Mouse (Mus musculus): ENCODE measurements at regions not wholly inside any gene's neighbourhood (a gene's known extent, or its start where the extent isn't known, plus 50 kb on each side); places are given as distances from the start of the nearest gene placed in this dataset.
"Not testable (repeated sequence)": the region's sequence is repeated elsewhere in the genome, so short reads cannot be mapped to it uniquely, and the experiment has no call there.

DNA sequence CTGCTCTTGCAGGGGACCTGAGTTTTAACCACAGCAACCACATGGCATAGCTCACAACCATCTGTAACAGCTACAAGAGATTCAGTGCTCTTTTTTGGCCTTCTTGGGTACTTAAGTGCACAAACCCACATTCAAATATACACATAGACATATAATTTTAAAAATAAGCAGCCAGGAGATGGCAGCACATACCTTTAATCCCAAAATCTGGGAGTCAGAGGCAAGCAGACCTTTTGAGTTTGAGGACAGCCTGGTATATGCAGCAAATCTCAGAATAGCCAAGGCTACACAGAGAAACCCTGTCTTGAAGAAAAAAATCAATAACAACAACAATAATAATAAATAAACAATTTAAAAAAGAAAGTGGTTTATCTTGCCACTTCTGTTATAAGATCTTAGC, 88.6 kb upstream of the Zfp637 start:
- H3K27me3 ChIP-seq (ENCODE audit: insufficient read depth, low read length); ATAC-seq; H3K9me3 ChIP-seq (ENCODE audit: low read length); H3K4me1 ChIP-seq (ENCODE audit: insufficient read depth); H3K27ac ChIP-seq (ENCODE audit: low read depth, low read length); H3K36me3 ChIP-seq (ENCODE audit: insufficient read depth); H3K4me2 ChIP-seq (ENCODE audit: low read depth); H3K9ac ChIP-seq; H3K4me3 ChIP-seq (ENCODE audit: low read depth, low read length): not testable (repeated sequence)
- peak; percentile 33 for TF ChIP-seq CTCF (IDR thresholded peaks at IDR 0.05; ENCODE audit: low read depth)
- DNase-seq: peak; percentile 9

DNA sequence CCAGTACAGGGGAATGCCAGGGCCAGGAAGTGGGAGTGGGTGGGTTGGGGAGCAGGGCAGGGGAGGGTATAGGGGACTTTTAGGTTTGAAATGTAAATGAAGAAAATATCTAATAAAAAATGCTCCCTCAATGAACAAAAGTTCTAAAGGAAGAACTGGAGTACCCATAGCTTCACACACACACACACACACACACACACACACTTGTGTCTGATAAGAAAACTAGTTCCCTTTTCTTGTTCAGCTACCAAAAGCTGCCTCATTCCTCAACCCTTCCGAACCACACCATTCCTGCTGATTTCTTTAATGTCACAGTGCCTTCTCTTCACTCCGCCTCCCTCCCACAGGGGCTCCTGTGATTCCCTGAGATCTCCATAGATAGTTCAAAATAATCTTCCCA, 85.3 kb upstream of the Zfp637 start:
- 91% methylated on average over 2 of the region's 2 CpGs for WGBS
- not testable (repeated sequence) for H3K27me3 ChIP-seq (ENCODE audit: insufficient read depth, low read length); ATAC-seq; H3K4me1 ChIP-seq (ENCODE audit: insufficient read depth); H3K4me3 ChIP-seq (ENCODE audit: low read depth, low read length); DNase-seq; H3K4me2 ChIP-seq (ENCODE audit: low read depth); H3K27ac ChIP-seq (ENCODE audit: low read depth, low read length); H3K9ac ChIP-seq; H3K36me3 ChIP-seq (ENCODE audit: insufficient read depth); H3K9me3 ChIP-seq (ENCODE audit: low read length)

DNA sequence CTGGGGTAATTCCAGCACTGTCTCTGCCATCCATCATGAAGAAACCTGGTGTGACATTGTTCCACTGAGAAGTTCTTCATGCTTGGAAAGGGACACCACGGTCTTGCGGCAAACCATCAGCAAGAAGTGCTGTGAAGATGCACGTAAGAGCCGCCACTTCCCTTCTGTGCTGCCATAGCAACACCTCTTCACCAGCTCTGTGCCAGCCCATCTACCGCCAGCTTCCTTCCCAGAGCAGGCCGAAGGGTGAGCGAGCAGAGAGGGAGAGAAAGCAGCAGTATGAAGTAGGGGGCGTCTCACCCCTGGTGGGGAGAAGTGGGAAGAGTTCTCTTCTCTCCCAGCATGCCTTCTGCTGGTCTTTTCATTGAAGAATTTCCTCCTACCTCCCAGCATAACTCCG, 84.8 kb upstream of the Zfp637 start:
- DNase-seq (no peak), ATAC-seq (no peak)
- no peak overlapping the region for H3K4me3 ChIP-seq (ENCODE audit: low read depth, low read length)
- WGBS: 65% methylated on average over 9 of the region's 9 CpGs
- TF ChIP-seq CTCF (IDR thresholded peaks at IDR 0.05; ENCODE audit: low read depth): no peak
- H3K9me3 ChIP-seq (ENCODE audit: low read length): no peaks in the 10 kb centered on the region
- no peak overlapping the region for H3K4me2 ChIP-seq (ENCODE audit: low read depth)
- H3K27me3 ChIP-seq (ENCODE audit: insufficient read depth, low read length): no peaks in the 10 kb centered on the region
- no peaks in the 10 kb centered on the region for H3K4me1 ChIP-seq (ENCODE audit: insufficient read depth)
- no peak overlapping the region for H3K27ac ChIP-seq (ENCODE audit: low read depth, low read length)
- H3K9ac ChIP-seq: no peak overlapping the region
- H3K36me3 ChIP-seq (ENCODE audit: insufficient read depth): no peaks in the 10 kb centered on the region

DNA sequence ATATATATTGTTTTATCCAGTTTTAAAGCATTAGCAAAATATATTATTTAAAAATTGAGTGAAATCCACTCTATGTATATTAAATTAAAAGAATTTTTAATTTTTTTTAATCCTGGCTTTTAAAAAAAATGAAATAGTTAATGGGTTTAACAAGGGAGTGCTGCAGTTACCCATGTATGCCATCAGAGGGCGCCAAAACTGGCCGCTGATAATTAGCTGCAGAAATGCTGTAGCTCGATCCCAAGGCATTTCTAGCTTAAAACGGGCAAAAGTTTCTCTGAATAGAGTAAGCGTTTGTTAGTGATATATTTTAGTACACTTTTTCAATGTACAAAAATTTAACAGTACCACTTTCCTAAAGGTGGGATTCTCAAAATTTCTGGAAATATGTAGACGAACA, 82.5 kb upstream of the Zfp637 start:
- peak; percentile 69 for DNase-seq
- H3K9ac ChIP-seq; H3K27me3 ChIP-seq (ENCODE audit: insufficient read depth, low read length); H3K9me3 ChIP-seq (ENCODE audit: low read length); H3K36me3 ChIP-seq (ENCODE audit: insufficient read depth); H3K4me3 ChIP-seq (ENCODE audit: low read depth, low read length); H3K27ac ChIP-seq (ENCODE audit: low read depth, low read length); H3K4me2 ChIP-seq (ENCODE audit: low read depth); H3K4me1 ChIP-seq (ENCODE audit: insufficient read depth); ATAC-seq: not testable (repeated sequence)
- TF ChIP-seq CTCF (IDR thresholded peaks at IDR 0.05; ENCODE audit: low read depth): peak; percentile 77
- WGBS: 13% methylated on average over 6 of the region's 6 CpGs

DNA sequence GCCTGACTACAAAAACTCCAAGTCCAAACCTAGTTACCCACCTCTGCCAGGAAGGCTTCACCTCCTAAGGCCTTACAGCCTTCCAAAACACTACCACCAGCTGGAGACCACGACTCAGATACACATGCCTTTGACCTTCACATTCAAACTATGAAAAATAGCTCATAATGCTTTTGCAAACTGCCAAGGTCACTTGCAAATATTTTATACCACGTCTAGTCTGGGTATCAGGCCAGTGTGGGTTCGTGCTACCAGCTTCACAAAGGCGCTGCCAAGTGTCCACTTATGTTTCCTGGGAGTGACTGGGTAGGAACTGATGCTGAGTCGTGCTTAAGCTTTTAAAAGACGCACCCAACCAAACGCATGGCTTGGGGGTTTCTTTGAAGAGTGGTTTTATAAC, 69.5 kb upstream of the Zfp637 start:
- ATAC-seq: no peak
- H3K9me3 ChIP-seq (ENCODE audit: low read length): no peaks in the 10 kb centered on the region
- no peak for DNase-seq
- H3K36me3 ChIP-seq (ENCODE audit: insufficient read depth): no peaks in the 10 kb centered on the region
- H3K4me3 ChIP-seq (ENCODE audit: low read depth, low read length): no peak overlapping the region
- TF ChIP-seq CTCF (IDR thresholded peaks at IDR 0.05; ENCODE audit: low read depth): no peak
- WGBS: 77% methylated on average over 7 of the region's 7 CpGs
- no peak overlapping the region for H3K9ac ChIP-seq
- H3K4me2 ChIP-seq (ENCODE audit: low read depth): no peak overlapping the region
- no peaks in the 10 kb centered on the region for H3K27me3 ChIP-seq (ENCODE audit: insufficient read depth, low read length)
- H3K4me1 ChIP-seq (ENCODE audit: insufficient read depth): peaks cover 4% of the 10 kb centered on the region; the same call in 1 of the 2 replicates
- no peak overlapping the region for H3K27ac ChIP-seq (ENCODE audit: low read depth, low read length)

DNA sequence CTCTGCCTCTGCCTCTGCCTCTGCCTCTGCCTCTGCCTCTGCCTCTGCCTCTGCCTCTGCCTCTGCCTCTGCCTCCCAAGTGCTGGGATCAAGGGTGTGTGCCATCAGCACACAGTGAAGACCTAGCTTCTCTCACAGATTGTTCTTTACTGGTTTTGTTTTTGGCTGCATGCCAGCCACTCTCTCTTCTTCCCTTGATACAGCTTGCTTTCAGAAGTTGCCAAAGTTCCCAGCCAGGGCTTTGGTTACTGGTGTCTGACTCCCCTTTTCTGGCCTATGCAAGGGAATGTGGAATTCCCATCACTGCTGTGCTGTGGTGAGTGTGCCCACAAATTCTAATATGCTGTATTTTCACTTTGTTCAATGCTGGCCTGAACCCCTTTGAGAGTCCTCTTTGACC, 68.6 kb upstream of the Zfp637 start:
- DNase-seq: peak; percentile 19
- ATAC-seq: no peak
- Histone ChIP-seq H3K9ac (no peak overlapping the region), H3K4me3 (ENCODE audit: low read depth, low read length) (no peak overlapping the region), H3K4me2 (ENCODE audit: low read depth) (no peak overlapping the region), H3K27me3 (ENCODE audit: insufficient read depth, low read length) (no peaks in the 10 kb centered on the region), H3K36me3 (ENCODE audit: insufficient read depth) (no peaks in the 10 kb centered on the region), H3K4me1 (ENCODE audit: insufficient read depth) (peaks cover 4% of the 10 kb centered on the region; the same call in 1 of the 2 replicates), H3K9me3 (ENCODE audit: low read length) (no peaks in the 10 kb centered on the region), H3K27ac (ENCODE audit: low read depth, low read length) (no peak overlapping the region)
- TF ChIP-seq CTCF (IDR thresholded peaks at IDR 0.05; ENCODE audit: low read depth): no peak

DNA sequence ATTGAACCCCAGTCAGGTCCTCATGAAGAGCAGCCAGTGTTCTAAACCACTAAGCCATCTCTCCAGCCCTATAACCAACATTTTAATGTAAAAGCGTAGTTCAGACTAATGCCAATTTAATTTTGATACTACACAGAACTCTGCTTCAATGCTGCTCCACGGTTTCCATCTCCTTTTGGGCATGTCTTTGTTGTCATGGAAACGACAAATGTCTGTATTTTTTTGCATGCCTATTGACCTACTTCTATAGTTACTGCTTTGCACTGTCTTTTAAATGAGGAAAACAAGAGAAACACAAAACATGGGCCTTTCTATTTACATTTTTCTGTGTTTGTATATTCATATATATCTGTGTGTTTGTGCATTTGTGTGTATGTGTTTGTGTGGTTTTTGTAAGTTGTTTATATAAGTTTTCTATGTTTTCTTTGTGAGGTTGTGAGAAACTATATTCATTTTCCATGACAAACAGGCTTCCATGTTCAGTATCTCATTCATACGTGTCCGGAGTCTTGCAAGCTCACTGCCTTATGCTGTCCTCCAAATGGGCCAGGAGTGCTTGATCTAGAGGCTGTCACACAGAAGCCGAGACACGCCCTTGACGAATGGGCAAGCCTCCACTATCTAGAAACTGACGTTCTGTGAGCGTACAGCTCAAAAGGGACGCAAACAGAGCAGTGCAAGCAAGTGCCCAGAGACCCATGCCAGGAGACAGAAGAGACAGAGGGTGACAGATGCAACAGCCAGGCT, 65.5 kb upstream of the Zfp637 start:
- Histone ChIP-seq H3K36me3 (ENCODE audit: insufficient read depth) (no peaks in the 10 kb centered on the region), H3K27ac (ENCODE audit: low read depth, low read length) (peak overlapping the region; percentile 62), H3K9me3 (ENCODE audit: low read length) (no peaks in the 10 kb centered on the region), H3K27me3 (ENCODE audit: insufficient read depth, low read length) (no peaks in the 10 kb centered on the region), H3K9ac (no peak overlapping the region), H3K4me2 (ENCODE audit: low read depth) (no peak overlapping the region), H3K4me1 (ENCODE audit: insufficient read depth) (peaks cover 4% of the 10 kb centered on the region; the same call in 1 of the 2 replicates), H3K4me3 (ENCODE audit: low read depth, low read length) (no peak overlapping the region)
- ATAC-seq (peak; percentile 80), DNase-seq (peak; percentile 48)
- 60% methylated on average over 11 of the region's 11 CpGs for WGBS
- no peak for TF ChIP-seq CTCF (IDR thresholded peaks at IDR 0.05; ENCODE audit: low read depth)

Data from forebrain, postnatal 0 days (tissue).